Mouse (Mus musculus): Measurements from ENCODE around the gene Nlrc4. TPM values are rescaled to one million over a fixed set of nuclear protein-coding genes. Genes with fewer than 3 reads are reported as not detected.
"Not testable (repeated sequence)": the region's sequence is repeated elsewhere in the genome, so short reads cannot be mapped to it uniquely, and the experiment has no call there.

Gene Nlrc4
- polyA plus RNA-seq, 1 experiment from 2014 or later = 0.40 TPM

DNA sequence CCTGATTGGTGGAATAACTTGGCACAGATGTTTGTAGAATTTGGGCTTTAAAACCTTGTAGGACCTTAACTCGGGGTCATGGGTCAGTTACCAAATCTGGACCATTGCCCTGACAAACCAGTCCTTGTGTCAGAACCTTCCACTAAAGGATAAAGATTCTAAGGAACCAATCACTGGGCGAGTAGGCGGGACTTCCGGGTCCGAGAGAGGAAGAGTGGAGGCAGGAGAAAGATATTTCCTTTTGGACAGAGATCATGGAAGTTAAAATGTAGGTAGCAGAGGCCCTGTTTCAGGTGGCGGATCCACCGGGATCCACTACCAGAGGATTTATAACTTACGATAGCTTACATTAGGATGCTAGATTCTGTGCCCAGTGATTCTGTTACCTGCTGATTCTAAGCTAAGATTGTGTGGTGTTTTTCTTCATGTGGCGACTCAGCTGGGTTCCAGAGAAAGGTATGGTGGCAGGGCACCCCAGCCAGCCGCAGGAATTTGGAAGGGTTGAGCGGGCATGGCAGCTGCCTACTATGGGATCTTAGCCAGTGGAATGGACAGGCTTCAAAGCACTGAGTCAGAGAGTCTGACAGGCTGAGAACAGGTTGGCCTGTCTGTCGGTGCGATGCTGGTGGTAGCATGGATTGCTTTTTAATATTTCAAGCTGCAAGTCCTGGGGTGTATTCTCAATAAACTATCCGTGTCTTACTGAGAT, 21.6 kb upstream of the Nlrc4 start:
- WGBS = 82% methylated on average over 14 of the region's 14 CpGs
- Histone ChIP-seq H3K36me3 (ENCODE audit: control insufficient read depth, insufficient read depth, low read length) (no peaks in the 10 kb centered on the region), H3K27me3 (replicated peaks; ENCODE audit: control insufficient read depth, insufficient read depth, low read length) (no peaks in the 10 kb centered on the region), H3K4me2 (no peak overlapping the region), H3K9ac (ENCODE audit: low read depth, low read length) (no peak overlapping the region), H3K27ac (ENCODE audit: low read depth, low read length) (no peak overlapping the region), H3K4me1 (replicated peaks; ENCODE audit: control insufficient read depth, insufficient read depth, low read length) (no peaks in the 10 kb centered on the region), H3K4me3 (ENCODE audit: low read depth, low read length) (no peak overlapping the region), H3K9me3 (ENCODE audit: control insufficient read depth, low read length) (no peaks in the 10 kb centered on the region)
- no peak for ATAC-seq (replicated peaks; ENCODE audit: low FRiP score)
- no peak for DNase-seq (ENCODE audit: low spot score)

DNA sequence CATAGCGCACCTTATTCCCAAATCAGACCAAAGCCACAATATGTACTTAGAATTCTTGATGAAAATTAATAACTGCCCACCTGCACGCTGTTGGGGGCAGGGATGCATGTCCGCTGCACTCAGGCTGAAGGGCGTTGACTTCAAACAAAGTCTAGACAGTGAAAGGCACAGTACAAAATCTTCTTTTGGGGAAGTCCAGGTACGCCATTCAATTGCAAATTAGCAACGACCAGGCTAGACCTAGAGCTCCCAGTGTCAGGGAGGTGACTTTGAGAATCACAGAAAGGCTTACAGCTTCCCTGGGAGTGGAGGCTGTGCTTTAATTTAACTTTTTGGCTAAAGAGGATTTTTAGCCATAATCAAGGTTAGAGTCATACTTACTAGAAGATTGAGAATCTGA, 11.2 kb upstream of the Nlrc4 start:
- not testable (repeated sequence) for H3K9ac ChIP-seq (ENCODE audit: low read depth, low read length); H3K9me3 ChIP-seq (ENCODE audit: control insufficient read depth, low read length); H3K4me3 ChIP-seq (ENCODE audit: low read depth, low read length); H3K27ac ChIP-seq (ENCODE audit: low read depth, low read length); H3K4me2 ChIP-seq; H3K27me3 ChIP-seq (replicated peaks; ENCODE audit: control insufficient read depth, insufficient read depth, low read length); H3K4me1 ChIP-seq (replicated peaks; ENCODE audit: control insufficient read depth, insufficient read depth, low read length); ATAC-seq (replicated peaks; ENCODE audit: low FRiP score); H3K36me3 ChIP-seq (ENCODE audit: control insufficient read depth, insufficient read depth, low read length); DNase-seq (ENCODE audit: low spot score)
- 69% methylated on average over 6 of the region's 6 CpGs for WGBS

DNA sequence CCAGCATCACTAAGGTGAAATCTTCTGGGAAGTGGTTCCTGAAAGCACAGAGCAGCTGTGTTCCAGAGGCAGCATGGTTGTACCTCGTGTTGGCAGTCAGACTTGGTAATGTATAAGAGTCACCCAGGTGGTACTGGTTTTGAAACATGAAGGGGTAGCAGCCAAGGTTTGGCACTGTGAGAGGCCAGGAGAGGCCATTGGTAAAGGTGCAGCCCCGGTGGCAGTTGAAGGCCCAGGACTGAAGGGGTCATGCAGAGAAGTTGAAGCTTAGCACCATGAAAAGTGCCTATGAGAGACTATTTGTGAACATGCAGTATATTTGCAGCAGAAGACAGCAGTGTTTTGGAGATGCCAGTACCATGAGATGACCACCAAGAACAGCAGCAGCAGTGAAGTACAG, 9.0 kb upstream of the Nlrc4 start:
- H3K4me3 ChIP-seq (ENCODE audit: low read depth, low read length); H3K27me3 ChIP-seq (replicated peaks; ENCODE audit: control insufficient read depth, insufficient read depth, low read length); ATAC-seq (replicated peaks; ENCODE audit: low FRiP score); H3K9ac ChIP-seq (ENCODE audit: low read depth, low read length); DNase-seq (ENCODE audit: low spot score); H3K9me3 ChIP-seq (ENCODE audit: control insufficient read depth, low read length); H3K4me2 ChIP-seq; H3K36me3 ChIP-seq (ENCODE audit: control insufficient read depth, insufficient read depth, low read length); H3K4me1 ChIP-seq (replicated peaks; ENCODE audit: control insufficient read depth, insufficient read depth, low read length); H3K27ac ChIP-seq (ENCODE audit: low read depth, low read length): not testable (repeated sequence)
- 79% methylated on average over 2 of the region's 2 CpGs for WGBS

DNA sequence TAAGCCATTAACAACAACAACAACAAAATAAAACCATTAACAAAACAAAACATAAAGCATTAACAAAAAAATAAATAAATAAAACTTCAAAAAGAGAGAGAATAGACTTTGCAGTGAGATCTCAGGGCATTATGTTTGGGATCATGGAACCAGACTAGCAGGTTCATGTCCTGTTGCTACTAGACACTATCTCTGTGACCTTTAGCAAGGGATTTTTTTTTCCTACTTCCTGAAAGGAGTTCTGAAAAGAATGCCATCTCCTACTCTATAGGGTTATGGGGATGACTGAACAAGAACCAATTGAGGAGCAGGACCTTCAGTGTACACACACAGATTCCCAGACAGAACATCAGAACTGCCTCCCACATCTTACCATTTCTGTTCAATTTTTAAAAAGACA, 4.6 kb upstream of the Nlrc4 start:
- no peak for DNase-seq (ENCODE audit: low spot score)
- Histone ChIP-seq H3K27ac (ENCODE audit: low read depth, low read length) (no peak overlapping the region), H3K4me1 (replicated peaks; ENCODE audit: control insufficient read depth, insufficient read depth, low read length) (no peaks in the 10 kb centered on the region), H3K9ac (ENCODE audit: low read depth, low read length) (no peak overlapping the region), H3K4me3 (ENCODE audit: low read depth, low read length) (no peak overlapping the region), H3K27me3 (replicated peaks; ENCODE audit: control insufficient read depth, insufficient read depth, low read length) (no peaks in the 10 kb centered on the region), H3K36me3 (ENCODE audit: control insufficient read depth, insufficient read depth, low read length) (no peaks in the 10 kb centered on the region), H3K9me3 (ENCODE audit: control insufficient read depth, low read length) (no peaks in the 10 kb centered on the region), H3K4me2 (no peak overlapping the region)
- no peak for ATAC-seq (replicated peaks; ENCODE audit: low FRiP score)

DNA sequence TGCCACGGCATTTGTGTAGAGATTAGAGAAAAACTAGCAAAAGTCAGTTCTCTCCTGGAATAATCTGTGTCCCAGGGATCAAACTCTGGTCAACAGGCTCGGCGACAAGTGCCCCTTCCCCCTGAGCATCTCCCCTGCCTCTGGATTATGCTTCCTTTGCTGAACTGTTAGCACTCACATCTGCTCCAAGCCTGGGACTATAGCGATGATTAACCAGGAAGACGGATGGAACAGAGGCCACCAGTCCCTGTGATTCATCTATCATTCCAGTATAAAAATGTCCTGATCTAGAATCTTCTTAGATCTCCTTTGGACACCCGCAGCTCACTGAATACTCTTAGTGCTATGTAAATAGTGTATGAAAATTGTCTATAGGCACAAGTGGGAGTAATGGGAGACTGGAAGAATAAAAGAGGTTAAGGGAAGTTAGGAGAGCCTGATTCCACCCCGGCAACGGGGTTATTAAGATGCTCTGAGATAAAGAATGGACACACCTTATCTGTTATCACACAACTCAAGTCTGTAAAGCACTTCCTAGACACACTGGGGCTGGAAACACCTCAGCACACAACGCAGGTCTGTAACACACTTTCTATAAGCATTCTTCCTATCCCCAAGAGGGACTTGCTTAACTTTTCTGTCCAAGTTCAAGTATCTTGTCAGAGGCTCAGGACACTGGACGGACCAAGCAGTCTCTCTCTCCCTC, 817 bp downstream of the Nlrc4 start:
- Histone ChIP-seq H3K4me3 (ENCODE audit: low read depth, low read length) (no peak overlapping the region), H3K27me3 (replicated peaks; ENCODE audit: control insufficient read depth, insufficient read depth, low read length) (no peaks in the 10 kb centered on the region), H3K4me2 (no peak overlapping the region), H3K4me1 (replicated peaks; ENCODE audit: control insufficient read depth, insufficient read depth, low read length) (no peaks in the 10 kb centered on the region), H3K36me3 (ENCODE audit: control insufficient read depth, insufficient read depth, low read length) (no peaks in the 10 kb centered on the region), H3K27ac (ENCODE audit: low read depth, low read length) (no peak overlapping the region), H3K9me3 (ENCODE audit: control insufficient read depth, low read length) (no peaks in the 10 kb centered on the region), H3K9ac (ENCODE audit: low read depth, low read length) (no peak overlapping the region)
- 64% methylated on average over 10 of the region's 10 CpGs for WGBS
- ATAC-seq (replicated peaks; ENCODE audit: low FRiP score) (no peak), DNase-seq (ENCODE audit: low spot score) (no peak)

DNA sequence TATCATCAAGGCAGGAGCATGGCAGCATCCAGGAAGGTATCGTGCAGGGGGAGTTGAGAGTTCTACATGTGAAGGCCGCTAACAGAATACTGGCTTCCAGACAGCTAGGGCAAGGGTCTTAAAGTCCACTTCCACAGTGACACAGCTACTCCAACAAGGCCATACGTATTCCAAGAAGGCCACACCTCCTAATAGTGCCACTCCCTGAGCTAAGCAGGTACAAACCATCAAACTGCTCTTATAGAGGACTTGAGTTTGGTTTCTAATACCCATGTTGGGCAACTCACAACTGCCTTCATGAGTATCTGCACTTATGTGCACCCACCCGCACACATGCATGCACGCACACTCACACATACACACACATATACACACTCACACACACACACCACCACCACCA, 2.1 kb downstream of the Nlrc4 start:
- no peak overlapping the region for H3K27ac ChIP-seq (ENCODE audit: low read depth, low read length)
- ATAC-seq (replicated peaks; ENCODE audit: low FRiP score) = no peak

DNA sequence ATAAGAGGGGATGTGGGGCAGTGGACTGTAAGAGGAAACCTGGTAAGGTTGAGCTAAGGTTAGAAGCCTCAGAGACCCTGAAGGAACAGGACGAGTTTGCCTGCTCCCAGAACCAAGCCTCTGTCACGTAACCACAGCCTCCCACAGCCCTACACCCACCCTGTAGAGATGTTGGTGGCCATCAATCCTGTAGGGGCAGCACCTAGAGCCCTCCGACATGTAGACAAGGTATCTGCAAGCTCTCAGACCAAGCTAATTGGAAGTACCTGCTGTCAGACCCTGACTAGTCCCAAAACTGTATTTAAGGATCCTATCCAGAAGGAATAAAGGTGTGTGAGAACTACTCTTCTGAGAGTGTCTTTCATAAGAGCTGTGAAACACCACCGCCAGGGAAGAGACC, 3.5 kb downstream of the Nlrc4 start:
- Histone ChIP-seq H3K9ac (ENCODE audit: low read depth, low read length) (no peak overlapping the region), H3K4me2 (no peak overlapping the region), H3K27ac (ENCODE audit: low read depth, low read length) (no peak overlapping the region), H3K9me3 (ENCODE audit: control insufficient read depth, low read length) (no peaks in the 10 kb centered on the region), H3K36me3 (ENCODE audit: control insufficient read depth, insufficient read depth, low read length) (no peaks in the 10 kb centered on the region), H3K4me3 (ENCODE audit: low read depth, low read length) (no peak overlapping the region), H3K4me1 (replicated peaks; ENCODE audit: control insufficient read depth, insufficient read depth, low read length) (no peaks in the 10 kb centered on the region), H3K27me3 (replicated peaks; ENCODE audit: control insufficient read depth, insufficient read depth, low read length) (no peaks in the 10 kb centered on the region)
- ATAC-seq (replicated peaks; ENCODE audit: low FRiP score) = no peak
- 82% methylated on average over 4 of the region's 4 CpGs for WGBS
- no peak for DNase-seq (ENCODE audit: low spot score)

More for the DNA sequence above, 2.1 kb downstream of the Nlrc4 start:
- H3K9ac ChIP-seq (ENCODE audit: low read depth, low read length) = no peak overlapping the region
- H3K4me3 ChIP-seq (ENCODE audit: low read depth, low read length) = no peak overlapping the region
- DNase-seq (ENCODE audit: low spot score) = no peak
- H3K9me3 ChIP-seq (ENCODE audit: control insufficient read depth, low read length) = no peaks in the 10 kb centered on the region
- H3K4me1 ChIP-seq (replicated peaks; ENCODE audit: control insufficient read depth, insufficient read depth, low read length) = no peaks in the 10 kb centered on the region
- WGBS = 86% methylated on average over 5 of the region's 5 CpGs
- H3K4me2 ChIP-seq = no peak overlapping the region
- H3K27me3 ChIP-seq (replicated peaks; ENCODE audit: control insufficient read depth, insufficient read depth, low read length) = no peaks in the 10 kb centered on the region
- H3K36me3 ChIP-seq (ENCODE audit: control insufficient read depth, insufficient read depth, low read length) = no peaks in the 10 kb centered on the region

DNA sequence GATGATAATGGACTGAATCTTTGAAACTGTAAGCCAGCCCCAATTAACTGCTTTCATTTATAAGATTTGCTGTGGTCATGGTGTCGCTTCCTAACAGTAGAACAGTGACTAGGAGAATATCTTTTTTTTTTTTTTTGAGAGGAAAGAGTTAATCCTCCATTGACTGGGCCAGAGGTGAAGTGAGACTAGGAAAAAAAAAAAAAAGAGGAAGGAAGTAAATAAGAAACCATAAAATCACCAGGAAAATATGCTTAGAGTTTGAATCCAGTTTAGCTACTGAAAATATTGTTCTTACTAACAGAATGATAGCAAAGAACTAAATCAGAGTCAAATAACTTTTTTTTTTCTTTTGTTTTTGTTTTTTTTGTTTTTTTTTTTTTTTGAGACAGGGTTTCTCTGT, 4.3 kb downstream of the Nlrc4 start:
- ATAC-seq (replicated peaks; ENCODE audit: low FRiP score) (no peak), DNase-seq (ENCODE audit: low spot score) (no peak)
- no peaks in the 10 kb centered on the region for H3K4me1 ChIP-seq (replicated peaks; ENCODE audit: control insufficient read depth, insufficient read depth, low read length)
- H3K4me3 ChIP-seq (ENCODE audit: low read depth, low read length) = no peak overlapping the region
- H3K9ac ChIP-seq (ENCODE audit: low read depth, low read length) = no peak overlapping the region
- H3K27ac ChIP-seq (ENCODE audit: low read depth, low read length) = no peak overlapping the region
- H3K4me2 ChIP-seq = no peak overlapping the region
- H3K27me3 ChIP-seq (replicated peaks; ENCODE audit: control insufficient read depth, insufficient read depth, low read length) = no peaks in the 10 kb centered on the region
- H3K9me3 ChIP-seq (ENCODE audit: control insufficient read depth, low read length) = no peaks in the 10 kb centered on the region
- H3K36me3 ChIP-seq (ENCODE audit: control insufficient read depth, insufficient read depth, low read length) = no peaks in the 10 kb centered on the region
- WGBS = 59% methylated on average over 1 of the region's 1 CpGs

DNA sequence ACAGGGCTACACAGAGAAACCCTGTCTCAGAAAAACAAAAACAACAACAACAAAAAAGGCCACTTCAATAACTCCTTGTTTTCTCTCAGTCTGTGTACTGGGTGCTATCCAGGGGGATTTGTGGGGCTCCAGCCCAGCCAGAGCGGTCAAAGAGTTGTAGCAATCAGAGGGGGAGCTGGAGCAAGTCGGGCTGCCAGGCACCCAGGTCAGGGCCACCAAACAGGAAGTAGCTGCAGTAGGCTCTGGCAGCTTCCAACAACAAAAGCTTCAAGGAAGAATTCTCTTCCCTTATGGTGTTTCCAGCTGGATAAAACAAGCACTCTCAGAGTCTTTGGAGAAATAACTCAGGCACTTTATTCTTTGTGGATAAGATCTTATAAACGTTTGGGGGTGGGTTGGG, 5.0 kb downstream of the Nlrc4 start:
- no peak for ATAC-seq (replicated peaks; ENCODE audit: low FRiP score)
- H3K4me2 ChIP-seq = no peak overlapping the region

More for the DNA sequence above, 5.0 kb downstream of the Nlrc4 start:
- Histone ChIP-seq H3K27me3 (replicated peaks; ENCODE audit: control insufficient read depth, insufficient read depth, low read length) (no peaks in the 10 kb centered on the region), H3K4me3 (ENCODE audit: low read depth, low read length) (no peak overlapping the region), H3K4me1 (replicated peaks; ENCODE audit: control insufficient read depth, insufficient read depth, low read length) (no peaks in the 10 kb centered on the region), H3K9ac (ENCODE audit: low read depth, low read length) (no peak overlapping the region), H3K9me3 (ENCODE audit: control insufficient read depth, low read length) (no peaks in the 10 kb centered on the region), H3K36me3 (ENCODE audit: control insufficient read depth, insufficient read depth, low read length) (no peaks in the 10 kb centered on the region), H3K27ac (ENCODE audit: low read depth, low read length) (no peak overlapping the region)
- 59% methylated on average over 3 of the region's 3 CpGs for WGBS
- DNase-seq (ENCODE audit: low spot score) = no peak

All from liver, embryonic 11.5 days (tissue).